Mouse (Mus musculus) stomach, embryonic 14.5 days (tissue): ENCODE results near the gene Ccser1. TPM values are rescaled to one million over a fixed set of nuclear protein-coding genes. Genes with fewer than 3 reads are reported as not detected.

Experiments
- ATAC-seq: fragments of 200-750 bp; cut with Nextera tagmentation; 2 replicates; pipeline ENCODE4 v1.8.0; 2017; ENCODE audit warnings: low read depth, moderate TSS enrichment; ENCODE audit not compliant: insufficient number of reproducible peaks, insufficient read depth, low FRiP score
- H3K27ac ChIP-seq: fragments of 300-500 bp; sonication (generic); 2 replicates; pipeline ENCODE4 v1.5.1; 2014; ENCODE audit warnings: mild to moderate bottlenecking, low read length, moderate library complexity, mixed read lengths
- H3K27me3 ChIP-seq: fragments of 300-500 bp; sonication (generic); 2 replicates; pipeline ENCODE4 v1.6.1; 2014; ENCODE audit warnings: low read length, control low read depth, mixed read lengths; ENCODE audit not compliant: control insufficient read depth, insufficient read depth
- H3K36me3 ChIP-seq: fragments of 300-500 bp; sonication (generic); 2 replicates; pipeline ENCODE4 v1.6.1; 2014; ENCODE audit warnings: mild to moderate bottlenecking, control low read depth, low read length, moderate library complexity, mixed read lengths; ENCODE audit not compliant: control insufficient read depth, insufficient read depth
- H3K4me1 ChIP-seq: fragments of 300-500 bp; sonication (generic); 2 replicates; pipeline ENCODE4 v1.6.1; 2014; ENCODE audit warnings: low read length, control low read depth, mixed read lengths; ENCODE audit not compliant: control insufficient read depth, insufficient read depth
- H3K4me2 ChIP-seq: fragments of 300-500 bp; sonication (generic); replicated peaks from 2 replicates; pipeline ENCODE4 v1.6.1; 2014; ENCODE audit warnings: low read depth, low read length, control low read depth
- H3K4me3 ChIP-seq: fragments of 300-500 bp; sonication (generic); 2 replicates; pipeline ENCODE4 v1.5.1; 2014; ENCODE audit warnings: low read depth, low read length, control low read depth
- H3K9ac ChIP-seq: fragments of 300-500 bp; sonication (generic); replicated peaks from 2 replicates; pipeline ENCODE4 v1.6.1; 2014; ENCODE audit warnings: low read depth, mild to moderate bottlenecking, control low read depth, low read length, moderate library complexity, mixed read lengths
- H3K9me3 ChIP-seq: fragments of 300-500 bp; sonication (generic); 2 replicates; pipeline ENCODE4 v1.6.1; 2016; ENCODE audit warnings: low read depth, low read length, control low read depth; ENCODE audit not compliant: control insufficient read depth
- WGBS: fragments of 180-500 bp; shearing (Covaris S2); extraction: QIAGEN DNeasy Blood & Tissue Kit; methylation state at CpG from one replicate; pipeline ENCODE4 v1.1.7; 2014; 5-methylcytosine and 5-hydroxymethylcytosine counted together
- polyA plus RNA-seq: library from polyadenylated mRNA; unstranded; fragments of >200 nt; fragmentation: Nextera tagmentation; extraction: Ambion mirVana; gene quantifications from 2 replicates; pipeline ENCODE4 v1.2.1, GENCODE M21; 2014

Ccser1 gene
- polyA plus RNA-seq, 1 experiment from 2014 or later: 5.8 TPM

- no peaks in the 10 kb centered on the region for H3K9me3 ChIP-seq
- ATAC-seq: no peak
- WGBS: 66% methylated on average over 5 of the region's 5 CpGs
Measured at GRCm38 (mm10) chr6:61763379-61763778, 583.3 kb downstream of the Ccser1 start.

GRCm38 (mm10) chr6:61765801-61766200 is 585.7 kb downstream of the Ccser1 start:
- WGBS: 58% methylated on average over 2 of the region's 2 CpGs
- Histone ChIP-seq H3K4me2 (no peak overlapping the region), H3K36me3 (no peaks in the 10 kb centered on the region), H3K27me3 (no peaks in the 10 kb centered on the region), H3K9me3 (no peaks in the 10 kb centered on the region), H3K4me1 (no peaks in the 10 kb centered on the region), H3K9ac (no peak overlapping the region), H3K27ac (no peak overlapping the region), H3K4me3 (no peak overlapping the region)
- ATAC-seq: no peak

More at GRCm38 (mm10) chr6:61763379-61763778, 583.3 kb downstream of the Ccser1 start:
- H3K36me3 ChIP-seq: no peaks in the 10 kb centered on the region
- H3K4me2 ChIP-seq: no peak overlapping the region
- H3K4me1 ChIP-seq: no peaks in the 10 kb centered on the region
- H3K4me3 ChIP-seq: no peak overlapping the region
- no peak overlapping the region for H3K27ac ChIP-seq
- no peak overlapping the region for H3K9ac ChIP-seq
- no peaks in the 10 kb centered on the region for H3K27me3 ChIP-seq

GRCm38 (mm10) chr6:61767151-61767550 is 587.0 kb downstream of the Ccser1 start:
- Histone ChIP-seq H3K9ac (no peak overlapping the region), H3K9me3 (no peaks in the 10 kb centered on the region), H3K36me3 (no peaks in the 10 kb centered on the region), H3K4me3 (no peak overlapping the region), H3K27me3 (no peaks in the 10 kb centered on the region), H3K27ac (no peak overlapping the region), H3K4me1 (no peaks in the 10 kb centered on the region), H3K4me2 (no peak overlapping the region)
- no peak for ATAC-seq
- WGBS: 69% methylated on average over 8 of the region's 8 CpGs

GRCm38 (mm10) chr6:61786706-61787105 is 606.6 kb downstream of the Ccser1 start:
- Histone ChIP-seq H3K4me3 (no peak overlapping the region), H3K9ac (no peak overlapping the region), H3K36me3 (no peaks in the 10 kb centered on the region), H3K9me3 (no peaks in the 10 kb centered on the region), H3K4me1 (no peaks in the 10 kb centered on the region), H3K4me2 (no peak overlapping the region), H3K27ac (no peak overlapping the region), H3K27me3 (no peaks in the 10 kb centered on the region)
- WGBS: 85% methylated on average over 2 of the region's 2 CpGs
- no peak for ATAC-seq

GRCm38 (mm10) chr6:61800889-61801288 is 620.8 kb downstream of the Ccser1 start:
- H3K9me3 ChIP-seq: no peaks in the 10 kb centered on the region
- ATAC-seq: no peak
- no peaks in the 10 kb centered on the region for H3K27me3 ChIP-seq
- H3K4me3 ChIP-seq: no peak overlapping the region
- H3K4me1 ChIP-seq: no peaks in the 10 kb centered on the region
- WGBS: 46% methylated on average over 3 of the region's 3 CpGs
- no peaks in the 10 kb centered on the region for H3K36me3 ChIP-seq
- H3K4me2 ChIP-seq: no peak overlapping the region
- no peak overlapping the region for H3K27ac ChIP-seq
- H3K9ac ChIP-seq: no peak overlapping the region

- WGBS: 80% methylated on average over 1 of the region's 1 CpGs
- H3K9me3 ChIP-seq: no peaks in the 10 kb centered on the region
- H3K9ac ChIP-seq: no peak overlapping the region
- no peaks in the 10 kb centered on the region for H3K36me3 ChIP-seq
- H3K4me1 ChIP-seq: no peaks in the 10 kb centered on the region
- ATAC-seq: no peak
- no peak overlapping the region for H3K27ac ChIP-seq
- H3K27me3 ChIP-seq: no peaks in the 10 kb centered on the region
- no peak overlapping the region for H3K4me2 ChIP-seq
- H3K4me3 ChIP-seq: no peak overlapping the region
Measured at GRCm38 (mm10) chr6:61805481-61805880, 625.4 kb downstream of the Ccser1 start.

GRCm38 (mm10) chr6:61817716-61818115 is 637.6 kb downstream of the Ccser1 start:
- no peak overlapping the region for H3K9ac ChIP-seq

GRCm38 (mm10) chr6:61876302-61876701 is 696.2 kb downstream of the Ccser1 start:
- Histone ChIP-seq H3K4me3 (no peak overlapping the region), H3K4me1 (no peaks in the 10 kb centered on the region), H3K9ac (no peak overlapping the region), H3K36me3 (no peaks in the 10 kb centered on the region), H3K27ac (no peak overlapping the region), H3K9me3 (no peaks in the 10 kb centered on the region), H3K27me3 (no peaks in the 10 kb centered on the region), H3K4me2 (no peak overlapping the region)
- no peak for ATAC-seq
- 84% methylated on average over 1 of the region's 1 CpGs for WGBS

More at GRCm38 (mm10) chr6:61817716-61818115, 637.6 kb downstream of the Ccser1 start:
- no peaks in the 10 kb centered on the region for H3K36me3 ChIP-seq
- H3K4me3 ChIP-seq: no peak overlapping the region
- no peaks in the 10 kb centered on the region for H3K27me3 ChIP-seq
- H3K4me2 ChIP-seq: no peak overlapping the region
- no peaks in the 10 kb centered on the region for H3K4me1 ChIP-seq
- no peaks in the 10 kb centered on the region for H3K9me3 ChIP-seq
- H3K27ac ChIP-seq: no peak overlapping the region
- 77% methylated on average over 1 of the region's 1 CpGs for WGBS
- no peak for ATAC-seq

- Histone ChIP-seq H3K36me3 (no peaks in the 10 kb centered on the region), H3K4me2 (no peak overlapping the region), H3K4me1 (no peaks in the 10 kb centered on the region), H3K9ac (no peak overlapping the region), H3K9me3 (no peaks in the 10 kb centered on the region), H3K27me3 (no peaks in the 10 kb centered on the region), H3K27ac (no peak overlapping the region), H3K4me3 (no peak overlapping the region)
- WGBS: 60% methylated on average over 4 of the region's 4 CpGs
- ATAC-seq: no peak
Measured at GRCm38 (mm10) chr6:61898238-61898637, 718.1 kb downstream of the Ccser1 start.
